Mouse (Mus musculus): ENCODE measurements around the gene Ssc4d. TPM values are rescaled to one million over a fixed set of nuclear protein-coding genes. Genes with fewer than 3 reads are reported as not detected.

Gene Ssc4d
- total RNA-seq, 2 experiments from 2014 or later: 1.4 to 1.7 TPM

- DNase-seq: no peak
Measured at GRCm38 (mm10) chr5:135935641-135936190, 38.6 kb downstream of the Ssc4d start.

DNA sequence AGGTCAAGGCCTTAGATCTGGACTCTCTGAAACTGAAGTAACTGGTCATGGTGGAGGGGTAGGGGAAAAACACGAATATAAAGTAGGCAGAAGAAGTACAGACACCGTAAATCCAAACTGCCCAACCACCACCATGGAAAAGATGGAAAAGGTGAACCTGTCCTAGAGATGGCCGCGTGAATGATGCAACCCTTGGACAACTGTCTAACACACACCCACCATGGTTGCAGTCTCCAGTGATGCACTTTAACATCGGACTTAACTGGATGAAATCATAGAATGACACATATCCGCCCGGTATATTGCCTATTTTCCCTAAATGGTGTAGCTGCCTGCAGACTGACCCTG, 39.2 kb downstream of the Ssc4d start:
- DNase-seq: no peak

- peak; percentile 97 to 98 for DNase-seq
Measured at GRCm38 (mm10) chr5:135934481-135935175, 39.7 kb downstream of the Ssc4d start, which contains the start of gene Ywhag. Ywhag (minus strand) TSS chr5:135934616.

DNA sequence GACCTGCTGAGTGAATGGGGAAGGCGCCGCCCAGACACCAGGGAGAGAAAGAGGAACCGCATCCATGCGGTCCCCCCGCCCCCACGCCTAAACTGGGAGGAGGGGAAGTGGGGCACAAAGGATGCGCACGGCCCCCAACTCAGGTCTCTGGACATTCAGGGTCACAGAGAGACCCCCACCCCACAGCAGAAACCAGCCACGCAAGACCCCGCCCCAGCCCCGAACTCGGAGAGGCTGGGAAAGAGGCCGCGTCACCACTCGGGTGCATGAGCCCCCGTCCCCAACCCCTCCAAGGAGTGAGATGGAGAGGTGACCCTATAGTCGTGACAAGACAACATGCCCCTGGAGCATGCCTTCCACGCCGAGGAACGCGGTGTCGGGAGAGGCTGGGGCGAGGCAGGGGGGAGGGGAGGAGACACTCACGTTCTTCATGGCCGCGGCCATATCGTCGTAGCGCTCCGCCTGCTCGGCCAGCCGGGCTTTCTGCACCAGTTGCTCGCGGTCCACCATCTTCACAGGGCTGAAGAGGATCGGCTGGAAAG, 40.4 kb downstream of the Ssc4d start:
- peak; percentile 66 to 74 for DNase-seq

- DNase-seq: no peak
Measured at GRCm38 (mm10) chr5:135933222-135933899, 41.0 kb downstream of the Ssc4d start.

DNA sequence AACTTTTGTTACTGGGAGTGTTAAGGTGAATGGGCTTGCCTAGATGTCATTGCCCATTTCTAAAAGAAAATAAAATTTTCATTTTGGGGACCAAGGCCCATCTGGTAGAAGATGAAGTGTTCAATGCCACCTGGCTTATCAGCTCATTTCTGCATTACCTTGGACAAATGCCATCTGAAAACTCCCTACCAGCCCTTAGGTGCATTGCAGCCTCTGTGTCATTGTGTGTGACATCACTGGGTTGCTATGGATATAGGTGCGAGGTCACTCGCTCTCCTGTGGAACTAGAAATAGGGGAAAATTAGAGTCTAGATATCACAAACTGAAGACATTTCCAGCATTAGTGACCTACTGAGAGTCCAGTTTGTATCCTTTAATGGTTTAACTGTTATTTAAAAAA, 42.0 kb downstream of the Ssc4d start:
- DNase-seq: no peak

- no peak for DNase-seq
Measured at GRCm38 (mm10) chr5:135931526-135931925, 42.8 kb downstream of the Ssc4d start.

DNA sequence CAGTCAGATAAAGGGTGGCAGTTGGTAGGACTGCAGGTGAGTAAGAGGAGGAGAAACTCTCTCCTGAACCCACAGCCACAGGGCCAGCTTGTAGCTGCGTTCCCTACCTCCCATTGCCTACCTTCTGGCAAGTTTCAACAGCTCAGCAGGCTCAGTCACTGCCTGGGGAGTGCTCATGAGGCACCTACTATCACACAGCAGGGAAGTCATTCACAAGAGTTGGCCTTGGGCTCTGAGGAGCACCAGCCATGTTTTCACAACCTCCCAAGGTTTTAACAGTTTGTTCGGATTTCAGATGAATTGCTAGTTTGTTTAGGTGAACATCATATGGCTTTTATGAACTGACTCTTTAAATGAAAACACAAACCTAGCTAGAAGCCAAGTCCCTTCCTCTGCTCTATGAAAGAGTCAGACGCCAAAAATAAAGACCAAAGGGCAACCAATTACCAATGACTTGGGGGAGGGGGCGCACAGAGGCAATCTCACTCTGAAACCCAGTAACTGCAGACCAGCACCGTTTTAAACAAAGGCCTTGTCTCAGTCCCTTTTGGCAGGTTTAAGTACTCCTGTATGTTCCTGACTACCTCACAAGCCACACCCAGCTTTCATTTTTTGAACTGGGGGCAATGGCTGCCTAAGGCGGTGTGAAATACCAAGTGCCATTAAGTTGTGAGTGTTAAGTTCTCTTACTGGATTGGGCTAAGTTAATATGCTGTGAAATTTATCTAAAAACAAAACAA, 44.5 kb downstream of the Ssc4d start:
- no peak for DNase-seq

- no peak for DNase-seq
Measured at GRCm38 (mm10) chr5:135923901-135924300, 50.4 kb downstream of the Ssc4d start.

DNA sequence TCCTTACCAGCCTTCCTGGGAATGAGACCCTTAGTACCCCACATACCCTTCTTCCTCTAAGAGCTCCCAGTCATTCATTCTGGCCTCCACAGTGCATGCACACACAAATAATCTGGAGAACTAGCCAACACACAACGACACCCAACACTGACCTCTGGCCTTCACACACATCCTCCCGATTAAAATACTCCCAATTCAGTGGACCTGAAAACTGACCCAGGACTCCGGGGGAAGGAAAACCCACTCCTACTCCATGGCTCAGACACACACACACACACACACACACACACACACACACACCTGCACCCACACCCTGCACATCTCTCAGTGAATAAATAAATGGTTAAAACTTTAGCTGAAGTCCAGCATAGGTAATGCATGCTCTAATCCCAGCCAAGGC, 54.4 kb downstream of the Ssc4d start:
- DNase-seq: no peak

DNA sequence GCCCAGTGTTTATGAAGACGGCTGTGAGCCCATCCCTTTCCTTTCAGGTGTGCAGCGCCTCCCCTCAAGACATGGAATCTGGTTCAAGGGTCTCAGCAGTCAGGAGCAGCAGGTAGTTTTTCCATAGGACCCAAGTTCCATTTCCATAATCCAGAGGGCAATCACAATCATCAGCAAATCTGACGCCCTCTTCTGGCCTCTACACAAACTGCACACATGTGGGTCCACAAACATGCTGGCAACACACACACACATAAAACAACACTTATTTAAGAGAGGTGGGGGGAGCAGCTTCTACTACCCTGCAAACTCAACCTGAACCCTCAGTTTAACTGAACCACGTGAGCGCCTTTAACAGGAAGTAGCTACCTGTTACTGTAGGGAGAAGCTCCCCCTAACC, 55.7 kb downstream of the Ssc4d start:
- no peak for DNase-seq

- no peak for DNase-seq
Measured at GRCm38 (mm10) chr5:135918059-135918437, 56.3 kb downstream of the Ssc4d start.

- DNase-seq: no peak
Measured at GRCm38 (mm10) chr5:135917327-135918058, 56.8 kb downstream of the Ssc4d start.

- no peak for DNase-seq
Measured at GRCm38 (mm10) chr5:135916601-135917000, 57.7 kb downstream of the Ssc4d start.

DNA sequence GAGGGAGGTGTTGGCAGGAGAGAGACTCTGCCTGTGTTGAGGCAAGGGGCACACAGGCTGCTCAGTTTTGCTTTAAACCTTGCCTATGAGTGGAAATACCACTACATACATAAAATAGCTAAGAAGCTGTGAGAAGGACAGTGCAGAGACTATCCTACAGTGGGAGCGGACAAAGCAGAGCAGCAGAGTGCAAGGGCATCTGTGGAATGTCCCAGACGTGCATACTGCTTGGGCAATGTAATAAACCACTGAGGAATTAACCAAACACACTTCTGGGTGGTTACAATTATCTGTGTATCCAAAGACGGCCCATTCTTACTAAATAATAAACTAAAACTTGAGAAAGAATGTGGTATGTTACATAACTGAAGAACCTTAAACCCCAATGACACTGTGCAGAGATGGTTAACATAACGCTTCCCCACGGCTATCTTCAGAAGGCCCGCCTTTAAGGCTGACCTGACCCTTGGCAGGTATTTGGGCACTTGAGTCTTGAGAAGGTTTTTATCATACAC, 58.2 kb downstream of the Ssc4d start:
- DNase-seq: no peak

DNA sequence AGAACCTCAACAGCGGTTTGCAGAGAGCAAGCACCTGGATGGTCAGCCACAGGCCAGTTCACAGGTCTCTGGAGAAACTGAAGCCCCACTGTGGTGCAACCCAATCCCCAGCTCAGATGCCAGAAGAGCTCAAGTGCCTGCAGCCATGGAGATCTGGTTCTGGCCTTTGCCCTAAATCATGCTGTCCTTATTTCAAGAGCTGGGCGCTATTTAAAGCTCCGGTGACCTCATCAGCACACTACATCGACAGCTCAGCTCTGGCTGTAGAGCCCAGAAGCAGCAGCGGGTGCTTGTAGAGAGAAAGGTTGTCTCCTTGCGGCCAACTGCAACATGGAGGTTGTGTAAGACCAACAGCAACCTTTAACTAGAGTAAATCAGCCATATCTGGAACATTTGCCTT, 60.2 kb downstream of the Ssc4d start:
- no peak for DNase-seq

DNA sequence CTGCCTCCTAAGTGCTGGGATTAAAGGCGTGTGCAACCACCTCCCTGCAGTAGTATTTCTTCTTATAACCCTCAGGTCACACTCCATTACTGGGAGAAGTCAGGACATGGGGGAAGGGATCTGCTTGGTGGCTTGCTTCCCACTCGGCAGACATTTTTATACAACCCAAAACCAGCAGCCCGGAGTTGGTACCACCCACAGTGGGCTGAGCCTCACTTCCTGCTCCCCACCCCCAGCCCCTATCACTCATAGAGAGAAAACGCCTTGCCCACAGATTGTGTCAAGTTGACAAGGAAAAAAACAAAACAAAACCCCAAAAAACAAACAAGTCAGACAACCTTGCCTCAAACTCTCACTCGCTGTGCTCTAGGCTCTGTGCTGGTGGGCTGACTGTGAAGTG, 61.1 kb downstream of the Ssc4d start:
- DNase-seq: no peak

DNA sequence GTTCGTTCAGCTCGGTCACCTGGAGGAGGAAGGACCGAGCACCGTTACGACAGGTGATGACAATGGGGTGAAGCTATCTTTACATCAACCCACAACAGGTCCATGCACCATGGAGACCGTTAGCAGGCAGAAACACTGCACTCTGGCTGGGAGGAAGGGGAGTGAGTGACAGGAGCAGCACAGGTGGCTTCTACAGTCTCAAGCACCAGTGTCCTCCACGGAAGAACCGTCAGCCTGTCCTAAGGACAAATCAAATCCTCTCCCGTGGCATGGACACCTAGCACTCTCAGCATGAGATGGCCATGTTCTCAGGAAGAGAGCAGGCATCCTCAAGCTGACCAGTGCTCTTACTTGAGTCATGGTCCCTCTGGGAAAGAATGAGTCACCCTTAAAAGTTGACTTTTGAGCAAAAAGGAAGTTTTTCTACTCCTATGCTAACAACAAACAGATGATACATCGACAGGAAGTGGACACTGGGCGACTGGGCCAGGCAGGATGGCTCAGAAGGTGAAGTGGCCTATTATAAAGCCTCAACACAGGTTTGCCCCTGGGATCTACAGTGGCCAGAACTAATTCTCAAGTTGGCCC, 62.6 kb downstream of the Ssc4d start:
- no peak for DNase-seq

DNA sequence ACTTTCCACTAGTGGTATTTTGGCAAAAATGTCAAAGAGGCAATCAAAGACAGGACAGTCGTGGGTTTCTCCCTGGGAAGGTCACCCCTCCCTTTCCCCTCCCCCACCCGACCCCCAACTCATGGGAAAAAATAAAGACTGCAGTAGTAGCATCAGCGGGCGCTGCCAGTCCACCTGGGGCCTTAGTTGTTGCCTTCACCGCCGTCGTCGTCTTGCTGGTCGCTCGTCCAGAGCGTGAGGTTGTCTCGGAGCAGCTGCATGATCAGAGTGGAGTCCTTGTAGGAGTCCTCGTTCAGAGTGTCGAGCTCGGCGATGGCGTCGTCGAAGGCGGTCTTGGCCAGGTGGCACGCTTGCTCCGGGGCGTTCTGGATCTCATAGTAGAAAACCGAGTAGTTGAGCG, 63.5 kb downstream of the Ssc4d start:
- DNase-seq: no peak
